Mouse (Mus musculus) cerebellum, adult 18-20 months (tissue): ENCODE measurements around the gene 9230102O04Rik.

ENCODE experiments used
- DNase-seq, 2 experiments: peaks; one replicate each; pipeline ENCODE4 v3.0.0; 2021

The 9230102O04Rik gene

GRCm38 (mm10) chr2:9885217-9885770, 4.0 kb downstream of the 9230102O04Rik start:
- no peak for DNase-seq

GRCm38 (mm10) chr2:9884533-9885216, 4.7 kb downstream of the 9230102O04Rik start:
- no peak for DNase-seq

- no peak for DNase-seq
Measured at GRCm38 (mm10) chr2:9883803-9884532, 5.4 kb downstream of the 9230102O04Rik start.

GRCm38 (mm10) chr2:9882926-9883802, 6.2 kb downstream of the 9230102O04Rik start:
- no peak for DNase-seq

- no peak for DNase-seq
Measured at GRCm38 (mm10) chr2:9882371-9882925, 6.9 kb downstream of the 9230102O04Rik start.

- DNase-seq, result no peak
Measured at GRCm38 (mm10) chr2:9881611-9882023, 7.7 kb downstream of the 9230102O04Rik start.

GRCm38 (mm10) chr2:9881051-9881591, 8.2 kb downstream of the 9230102O04Rik start, which contains the start of gene 4930412O13Rik:
Gene 4930412O13Rik, plus strand, starts transcription at chr2:9881252.
- no peak for DNase-seq

- no peak for DNase-seq
Measured at GRCm38 (mm10) chr2:9880271-9880670, 9.1 kb downstream of the 9230102O04Rik start.

- DNase-seq, result peak; percentile 20 to 39
Measured at GRCm38 (mm10) chr2:9879493-9879892, 9.8 kb downstream of the 9230102O04Rik start.

GRCm38 (mm10) chr2:9879092-9879491, 10.2 kb downstream of the 9230102O04Rik start:
- no peak for DNase-seq

- DNase-seq, result no peak
Measured at GRCm38 (mm10) chr2:9878564-9879081, 10.7 kb downstream of the 9230102O04Rik start.

GRCm38 (mm10) chr2:9877966-9878563, 11.3 kb downstream of the 9230102O04Rik start:
- no peak for DNase-seq

GRCm38 (mm10) chr2:9877326-9877690, 12.0 kb downstream of the 9230102O04Rik start:
- DNase-seq, result no peak

- no peak for DNase-seq
Measured at GRCm38 (mm10) chr2:9876621-9877325, 12.6 kb downstream of the 9230102O04Rik start.

- DNase-seq, result no peak
Measured at GRCm38 (mm10) chr2:9875676-9876357, 13.5 kb downstream of the 9230102O04Rik start.

- DNase-seq, result no peak
Measured at GRCm38 (mm10) chr2:9875220-9875619, 14.1 kb downstream of the 9230102O04Rik start.

GRCm38 (mm10) chr2:9874467-9875219, 14.7 kb downstream of the 9230102O04Rik start:
- DNase-seq, result no peak

GRCm38 (mm10) chr2:9873757-9874156, 15.6 kb downstream of the 9230102O04Rik start:
- DNase-seq, result no peak

GRCm38 (mm10) chr2:9872682-9873081, 16.7 kb downstream of the 9230102O04Rik start:
- no peak for DNase-seq

GRCm38 (mm10) chr2:9871798-9872197, 17.5 kb downstream of the 9230102O04Rik start:
- no peak for DNase-seq
